9 mouse cellular contexts compared by ENCODE assay signal in genomic region chr2:49417018-49417604, GRCm38 (mm10). TPM values are rescaled to one million over a fixed set of nuclear protein-coding genes. Genes with fewer than 3 reads are reported as not detected.
DNase-seq lines count a peak whose midpoint lies in the region; ATAC-seq and TF ChIP-seq lines count a peak whose summit lies in the region.
"Had no signal": no experiment of that assay in that cellular context is flagged by ENCODE, and none has a peak within 500 bp of the region (broad histone marks: within the 10 kb centered on the region; RNA-seq: fewer than 3 reads in every experiment).

No protein-coding gene starts in this region.

- peak; percentile 11 for DNase-seq in heart, adult 8-10 months (ENCODE audit: low spot score)
- DNase-seq in CD4-positive helper T cell, adult 2 months (ENCODE audit: low read depth, low spot score) = peak; percentile 32
- peak; percentile 16 for DNase-seq in induced T-regulatory cell, adult 2 months (ENCODE audit: low read depth)
- no peak for DNase-seq in right cerebral cortex, postnatal 4 days
- DNase-seq in hindbrain, embryonic 14.5 days (ENCODE audit: low spot score) = no peak
- no peak for DNase-seq in retina, postnatal 1 day

- no peak overlapping the region for H3K4me2 ChIP-seq in heart, embryonic 11.5 days
- H3K4me2 ChIP-seq in hindbrain, embryonic 14.5 days (replicated peaks) = no peak overlapping the region
- H3K4me2 ChIP-seq: forebrain, embryonic 15.5 days had no signal

- TF ChIP-seq POLR2A in small intestine, adult 2 months (IDR thresholded peaks at IDR 0.05; ENCODE audit: low read depth, low read length) = no peak

- H3K36me3 ChIP-seq in heart, embryonic 11.5 days (ENCODE audit: control insufficient read depth, insufficient read depth, low read length) = no peaks in the 10 kb centered on the region
- no peaks in the 10 kb centered on the region for H3K36me3 ChIP-seq in small intestine, adult 2 months (ENCODE audit: control insufficient read depth, insufficient read depth, low read length)
- no peaks in the 10 kb centered on the region for H3K36me3 ChIP-seq in hindbrain, embryonic 14.5 days (replicated peaks; ENCODE audit: control insufficient read depth, insufficient read depth)
- H3K36me3 ChIP-seq: forebrain, embryonic 15.5 days had no signal

- no peak for TF ChIP-seq CTCF in small intestine, adult 2 months (IDR thresholded peaks at IDR 0.05; ENCODE audit: extremely low read depth, insufficient read length, insufficient replicate concordance, low read depth, low read length)

- no peaks in the 10 kb centered on the region for H3K9me3 ChIP-seq in heart, embryonic 11.5 days (replicated peaks; ENCODE audit: control insufficient read depth, low read length)
- H3K9me3 ChIP-seq in hindbrain, embryonic 14.5 days (ENCODE audit: control insufficient read depth, low read length) = no peaks in the 10 kb centered on the region
- H3K9me3 ChIP-seq: forebrain, embryonic 15.5 days had no signal

- H3K4me3 ChIP-seq in heart, embryonic 11.5 days (ENCODE audit: low read depth, low read length) = no peak overlapping the region
- no peak overlapping the region for H3K4me3 ChIP-seq in small intestine, adult 2 months (ENCODE audit: low read depth, low read length)
- H3K4me3 ChIP-seq in hindbrain, embryonic 14.5 days (replicated peaks; ENCODE audit: low read length) = no peak overlapping the region
- H3K4me3 ChIP-seq: forebrain, embryonic 15.5 days had no signal

- 57% methylated on average over 10 of the region's 10 CpGs for WGBS in heart, embryonic 11.5 days (ENCODE audit: insufficient replicate concordance)
- WGBS in small intestine, adult 2 months = 41% methylated on average over 10 of the region's 10 CpGs
- WGBS in hindbrain, embryonic 14.5 days = 85% methylated on average over 10 of the region's 10 CpGs

- H3K4me1 ChIP-seq in heart, embryonic 11.5 days (ENCODE audit: control insufficient read depth, insufficient read depth, low read length) = no peaks in the 10 kb centered on the region
- H3K4me1 ChIP-seq in small intestine, adult 2 months (ENCODE audit: control insufficient read depth, insufficient read depth, insufficient read length, low read length) = peaks cover 13% of the 10 kb centered on the region; the same call in 1 of the 2 replicates
- H3K4me1 ChIP-seq in hindbrain, embryonic 14.5 days (replicated peaks; ENCODE audit: control insufficient read depth, insufficient read depth, low read length) = no peaks in the 10 kb centered on the region
- H3K4me1 ChIP-seq: forebrain, embryonic 15.5 days had no signal

- no peak overlapping the region for H3K9ac ChIP-seq in heart, embryonic 11.5 days (ENCODE audit: low read depth, low read length)
- no peak overlapping the region for H3K9ac ChIP-seq in hindbrain, embryonic 14.5 days
- H3K9ac ChIP-seq: forebrain, embryonic 15.5 days had no signal

- no peak for ATAC-seq in heart, embryonic 11.5 days (replicated peaks; ENCODE audit: insufficient number of reproducible peaks, low FRiP score, low TSS enrichment)
- ATAC-seq in hindbrain, embryonic 14.5 days (ENCODE audit: low FRiP score) = no peak
- ATAC-seq: forebrain, embryonic 15.5 days had no signal

- H3K27me3 ChIP-seq in heart, embryonic 11.5 days (ENCODE audit: control insufficient read depth, insufficient read depth, low read length) = no peaks in the 10 kb centered on the region
- no peaks in the 10 kb centered on the region for H3K27me3 ChIP-seq in small intestine, adult 2 months (ENCODE audit: control insufficient read depth, insufficient read depth, low read length)
- H3K27me3 ChIP-seq in hindbrain, embryonic 14.5 days (ENCODE audit: control insufficient read depth, insufficient read depth, low read length) = no peaks in the 10 kb centered on the region
- H3K27me3 ChIP-seq: forebrain, embryonic 15.5 days had no signal

- H3K27ac ChIP-seq in heart, embryonic 11.5 days (ENCODE audit: low read depth, low read length) = no peak overlapping the region
- 0 out of 2 replicates have a peak overlapping the region, but pooled peaks have one; percentile 40 for H3K27ac ChIP-seq in small intestine, adult 2 months (ENCODE audit: insufficient read depth, low read depth, low read length)
- H3K27ac ChIP-seq in hindbrain, embryonic 14.5 days = no peak overlapping the region
- H3K27ac ChIP-seq: forebrain, embryonic 15.5 days had no signal

RNA-seq across cellular contexts. Expression of gene Epc2, which starts 34.2 kb away (rescaled TPM):
- 10 to 100 TPM; 16.7 to 20.3 (median 17.8) TPM for total RNA-seq in heart, adult 8-10 months (2022)
- polyA plus RNA-seq in heart, embryonic 11.5 days (2014; fragmentation: Nextera tagmentation; extraction: Ambion mirVana) = 6.5 and 8.2 TPM in 2 replicates
- polyA plus RNA-seq in small intestine, adult 2 months (2012; rRNA removed) = 1.5 and 3.9 TPM in 2 replicates
- 16.7 and 17.5 TPM in 2 replicates for polyA plus RNA-seq in hindbrain, embryonic 14.5 days (2014; fragmentation: Nextera tagmentation; extraction: Ambion mirVana)

Comparison
In these comparisons a context has a peak if more than half of its experiments do, and no peak if none do; other contexts are left out.
1. DNase-seq: peak in heart, adult 8-10 months (single experiment), CD4-positive helper T cell, adult 2 months (single experiment) and induced T-regulatory cell, adult 2 months (single experiment); none in right cerebral cortex, postnatal 4 days (single experiment), hindbrain, embryonic 14.5 days (single experiment) and retina, postnatal 1 day (single experiment).